Mouse (Mus musculus): ENCODE data around the gene Grk3.

Gene Grk3

GRCm38 (mm10) chr5:112893462-112894060, 122.0 kb downstream of the Grk3 start:
- no peaks in the 10 kb centered on the region for H3K9me3 ChIP-seq (ENCODE audit: low read length)
- no peak overlapping the region for H3K4me3 ChIP-seq (replicated peaks; ENCODE audit: low read length)
- TF ChIP-seq NANOG (IDR thresholded peaks at IDR 0.05; ENCODE audit: borderline replicate concordance, low read length) (no peak), CTCF (conservative IDR thresholded peaks at IDR 0.05; ENCODE audit: low read length) (no peak), POU5F1 (IDR thresholded peaks at IDR 0.05; ENCODE audit: borderline replicate concordance, low read length) (no peak)
- H3K36me3 ChIP-seq (ENCODE audit: insufficient read depth, low read length) = no peaks in the 10 kb centered on the region
- peaks cover 3% of the 10 kb centered on the region for H3K27me3 ChIP-seq (ENCODE audit: insufficient read depth, low read length)
- peaks cover 12% of the 10 kb centered on the region; the same call in 1 of the 2 replicates for H3K4me1 ChIP-seq (replicated peaks; ENCODE audit: low read depth, low read length)

GRCm38 (mm10) chr5:112892411-112892810, 123.2 kb downstream of the Grk3 start:
- Histone ChIP-seq H3K27me3 (ENCODE audit: insufficient read depth, low read length) (peaks cover 3% of the 10 kb centered on the region), H3K36me3 (ENCODE audit: insufficient read depth, low read length) (no peaks in the 10 kb centered on the region), H3K4me3 (replicated peaks; ENCODE audit: low read length) (no peak overlapping the region), H3K9me3 (ENCODE audit: low read length) (no peaks in the 10 kb centered on the region), H3K4me1 (replicated peaks; ENCODE audit: low read depth, low read length) (peaks cover 12% of the 10 kb centered on the region; the same call in 1 of the 2 replicates)
- TF ChIP-seq POU5F1 (IDR thresholded peaks at IDR 0.05; ENCODE audit: borderline replicate concordance, low read length) = no peak

- no peaks in the 10 kb centered on the region for H3K9me3 ChIP-seq (ENCODE audit: low read length)
- H3K27me3 ChIP-seq (ENCODE audit: insufficient read depth, low read length) = peaks cover 3% of the 10 kb centered on the region
- no peak overlapping the region for H3K4me3 ChIP-seq (replicated peaks; ENCODE audit: low read length)
- no peaks in the 10 kb centered on the region for H3K36me3 ChIP-seq (ENCODE audit: insufficient read depth, low read length)
- peaks cover 7% of the 10 kb centered on the region; the same call in 1 of the 2 replicates for H3K4me1 ChIP-seq (replicated peaks; ENCODE audit: low read depth, low read length)
- TF ChIP-seq CTCF (conservative IDR thresholded peaks at IDR 0.05; ENCODE audit: low read length) = no peak
These were observed 126.9 kb downstream of the Grk3 start for GRCm38 (mm10) chr5:112888651-112889050.

GRCm38 (mm10) chr5:112886687-112887491, 128.7 kb downstream of the Grk3 start:
- H3K4me1 ChIP-seq (replicated peaks; ENCODE audit: low read depth, low read length) = peaks cover 7% of the 10 kb centered on the region; the same call in 1 of the 2 replicates
- peaks cover 3% of the 10 kb centered on the region for H3K27me3 ChIP-seq (ENCODE audit: insufficient read depth, low read length)
- no peaks in the 10 kb centered on the region for H3K9me3 ChIP-seq (ENCODE audit: low read length)
- H3K4me3 ChIP-seq (replicated peaks; ENCODE audit: low read length) = no peak overlapping the region
- no peaks in the 10 kb centered on the region for H3K36me3 ChIP-seq (ENCODE audit: insufficient read depth, low read length)
- TF ChIP-seq NANOG (IDR thresholded peaks at IDR 0.05; ENCODE audit: borderline replicate concordance, low read length) (no peak), CTCF (conservative IDR thresholded peaks at IDR 0.05; ENCODE audit: low read length) (no peak), POU5F1 (IDR thresholded peaks at IDR 0.05; ENCODE audit: borderline replicate concordance, low read length) (no peak)

GRCm38 (mm10) chr5:112877391-112878115, 138.0 kb downstream of the Grk3 start:
- no peak overlapping the region for H3K4me3 ChIP-seq (replicated peaks; ENCODE audit: low read length)
- H3K36me3 ChIP-seq (ENCODE audit: insufficient read depth, low read length) = no peaks in the 10 kb centered on the region
- peaks cover 10% of the 10 kb centered on the region for H3K4me1 ChIP-seq (replicated peaks; ENCODE audit: low read depth, low read length)
- TF ChIP-seq CTCF (conservative IDR thresholded peaks at IDR 0.05; ENCODE audit: low read length) = no peak
- TF ChIP-seq POU5F1 (IDR thresholded peaks at IDR 0.05; ENCODE audit: borderline replicate concordance, low read length) = no peak
- TF ChIP-seq NANOG (IDR thresholded peaks at IDR 0.05; ENCODE audit: borderline replicate concordance, low read length) = no peak
- no peaks in the 10 kb centered on the region for H3K9me3 ChIP-seq (ENCODE audit: low read length)
- H3K27me3 ChIP-seq (ENCODE audit: insufficient read depth, low read length) = peaks cover 36% of the 10 kb centered on the region

GRCm38 (mm10) chr5:112876846-112877390, 138.7 kb downstream of the Grk3 start:
- Histone ChIP-seq H3K4me1 (replicated peaks; ENCODE audit: low read depth, low read length) (peaks cover 10% of the 10 kb centered on the region), H3K9me3 (ENCODE audit: low read length) (no peaks in the 10 kb centered on the region), H3K4me3 (replicated peaks; ENCODE audit: low read length) (no peak overlapping the region), H3K27me3 (ENCODE audit: insufficient read depth, low read length) (peaks cover 40% of the 10 kb centered on the region), H3K36me3 (ENCODE audit: insufficient read depth, low read length) (no peaks in the 10 kb centered on the region)
- TF ChIP-seq NANOG (IDR thresholded peaks at IDR 0.05; ENCODE audit: borderline replicate concordance, low read length) = no peak
- peak; percentile 95 for TF ChIP-seq CTCF (conservative IDR thresholded peaks at IDR 0.05; ENCODE audit: low read length)

- Histone ChIP-seq H3K4me1 (replicated peaks; ENCODE audit: low read depth, low read length) (peaks cover 14% of the 10 kb centered on the region), H3K36me3 (ENCODE audit: insufficient read depth, low read length) (no peaks in the 10 kb centered on the region), H3K27me3 (ENCODE audit: insufficient read depth, low read length) (peaks cover 37% of the 10 kb centered on the region), H3K4me3 (replicated peaks; ENCODE audit: low read length) (no peak overlapping the region), H3K9me3 (ENCODE audit: low read length) (no peaks in the 10 kb centered on the region)
- TF ChIP-seq CTCF (conservative IDR thresholded peaks at IDR 0.05; ENCODE audit: low read length) (no peak), POU5F1 (IDR thresholded peaks at IDR 0.05; ENCODE audit: borderline replicate concordance, low read length) (no peak), NANOG (IDR thresholded peaks at IDR 0.05; ENCODE audit: borderline replicate concordance, low read length) (no peak)
These were observed 142.6 kb downstream of the Grk3 start for GRCm38 (mm10) chr5:112872999-112873398.

- 0 out of 2 replicates have a peak, but pooled peaks cover 5% of the 10 kb centered on the region for H3K4me1 ChIP-seq (replicated peaks; ENCODE audit: low read depth, low read length)
- TF ChIP-seq NANOG (IDR thresholded peaks at IDR 0.05; ENCODE audit: borderline replicate concordance, low read length) = no peak
- TF ChIP-seq CTCF (conservative IDR thresholded peaks at IDR 0.05; ENCODE audit: low read length) = peak; percentile 63
- no peak for TF ChIP-seq POU5F1 (IDR thresholded peaks at IDR 0.05; ENCODE audit: borderline replicate concordance, low read length)
These were observed 144.9 kb downstream of the Grk3 start for GRCm38 (mm10) chr5:112870729-112871128.

More at GRCm38 (mm10) chr5:112870729-112871128, 144.9 kb downstream of the Grk3 start:
- Histone ChIP-seq H3K27me3 (ENCODE audit: insufficient read depth, low read length) (peaks cover 36% of the 10 kb centered on the region), H3K36me3 (ENCODE audit: insufficient read depth, low read length) (no peaks in the 10 kb centered on the region), H3K4me3 (replicated peaks; ENCODE audit: low read length) (no peak overlapping the region), H3K9me3 (ENCODE audit: low read length) (no peaks in the 10 kb centered on the region)
